Mouse (Mus musculus) adrenal gland, adult (tissue): ENCODE measurements around the gene Comtd1.
A peak's percentile ranks its signal among the peaks of the same experiment; 100 is the strongest.

Experiments used
- DNase-seq, 2 experiments: peaks; one replicate each; pipeline ENCODE4 v3.0.0; 2022 to 2023; ENCODE audit warnings: low spot score in 1 of 2; ENCODE audit not compliant: inconsistent age in 2 of 2

Comtd1 gene

DNA sequence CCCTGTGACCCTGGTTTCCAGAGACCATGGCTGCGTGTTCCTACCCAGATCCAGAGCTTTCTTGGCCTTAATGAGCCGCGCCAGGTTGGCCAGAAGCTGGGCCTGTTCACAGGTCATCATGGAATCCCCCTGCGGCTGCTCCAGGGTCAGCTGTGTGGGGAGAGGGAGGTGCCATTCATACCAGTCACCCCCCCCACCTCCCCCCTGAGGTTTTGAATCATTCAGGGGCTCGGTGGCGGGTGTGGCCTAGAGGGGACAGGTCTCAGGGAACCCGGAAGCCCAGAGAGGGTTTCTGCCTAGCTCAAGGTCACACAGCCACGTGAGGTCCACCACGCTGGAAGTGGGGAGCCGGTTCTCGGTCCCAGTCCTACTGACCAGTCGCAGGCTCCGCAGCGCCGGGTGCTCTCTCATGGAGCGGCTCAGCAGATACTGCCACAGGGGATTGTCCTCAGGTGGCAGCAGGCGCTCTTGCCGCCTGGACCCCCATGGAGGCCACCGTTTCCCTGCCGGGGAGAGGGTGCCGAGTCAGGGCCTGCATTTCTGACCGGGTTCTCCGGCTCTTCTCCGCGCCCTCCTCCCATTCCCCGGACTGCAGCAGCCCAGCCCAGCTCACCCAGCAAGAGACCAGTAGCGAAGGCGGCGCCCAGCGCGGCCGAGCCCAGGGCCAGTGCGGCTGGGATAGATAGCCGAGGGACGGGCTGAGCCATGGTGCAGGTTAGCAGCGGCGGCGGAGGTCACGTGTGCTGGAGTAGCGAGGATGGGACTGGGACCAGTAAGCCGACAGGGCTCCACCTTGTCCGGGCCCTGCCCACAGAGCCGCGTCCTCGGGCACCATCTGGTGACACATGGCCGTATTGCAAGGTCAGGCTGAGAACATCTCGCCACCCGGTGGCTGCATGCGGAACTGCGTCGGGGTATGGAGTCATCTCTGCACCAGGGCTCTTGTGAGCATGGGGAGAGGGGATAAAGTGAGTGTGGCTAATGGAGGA lies at the start of gene Comtd1:
Gene Comtd1 (minus strand): TSS at position 812 of the 989 bp plus-strand sequence.
- peak; percentile 96 to 99 for DNase-seq

- peak in 1 of 2 experiments; percentile 39 for DNase-seq
Observed at GRCm38 (mm10) chr14:21892341-21892659, 43.5 kb upstream of the Comtd1 start.

DNA sequence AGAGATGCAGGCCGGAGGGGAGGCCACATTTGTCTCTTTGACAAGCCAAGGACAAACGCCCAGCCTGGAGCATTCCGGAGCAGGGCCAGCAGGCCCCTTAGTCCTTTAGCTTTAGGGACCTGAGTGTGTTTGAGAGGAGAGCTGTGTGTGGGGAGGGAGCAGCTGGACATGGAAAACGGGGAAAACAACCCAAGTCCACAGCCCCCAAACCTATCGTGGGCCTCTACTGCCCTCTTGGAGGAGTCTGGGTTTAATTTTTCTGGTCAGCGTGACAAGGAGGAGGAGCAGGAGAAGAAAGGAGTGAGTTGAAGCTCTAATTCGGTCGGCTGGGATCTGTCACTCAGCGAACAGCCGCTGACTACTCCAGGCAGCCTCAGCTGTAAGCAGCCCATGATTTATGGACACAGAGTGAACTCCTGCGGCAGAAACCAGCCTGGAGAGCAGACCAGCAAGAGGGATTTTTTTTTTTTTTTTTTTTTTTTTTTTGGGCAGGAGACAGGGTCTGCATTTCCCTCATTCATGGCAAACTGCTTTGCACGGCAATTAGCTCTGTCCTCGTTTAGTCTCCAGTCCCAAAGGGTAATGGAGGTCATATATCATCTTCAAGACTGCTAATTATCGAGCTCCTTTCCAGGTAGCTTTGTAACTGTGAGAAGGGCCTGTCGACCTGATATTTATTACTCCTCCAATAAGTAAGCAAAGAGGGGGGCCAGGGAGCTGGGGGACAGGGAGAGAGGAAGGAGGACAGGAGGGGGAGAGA lies 43.0 kb upstream of the Comtd1 start:
- DNase-seq: peak; percentile 75 to 85

GRCm38 (mm10) chr14:21890430-21890829 lies 41.7 kb upstream of the Comtd1 start:
- peak; percentile 23 to 71 for DNase-seq

DNA sequence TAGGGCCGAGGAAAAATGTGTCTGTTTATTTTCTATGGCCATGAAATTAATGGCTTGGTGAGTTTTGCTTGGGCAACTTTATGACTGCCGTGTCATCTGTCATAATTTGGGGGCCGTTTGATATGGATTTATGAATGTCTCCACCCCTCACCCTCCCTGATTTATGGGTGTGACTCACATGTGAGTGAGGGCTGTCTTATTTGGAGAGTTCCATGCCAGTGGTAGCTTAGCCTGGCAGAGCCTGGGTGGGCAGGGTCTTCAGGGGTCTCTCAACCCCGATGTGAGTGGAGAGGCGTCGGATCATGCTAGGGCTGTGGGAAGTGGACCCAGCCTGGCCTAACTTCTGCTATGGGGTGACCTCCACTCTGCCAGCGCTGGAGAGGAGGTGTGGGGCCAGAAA lies 18.0 kb upstream of the Comtd1 start:
- DNase-seq: peak in 1 of 2 experiments; percentile 53

GRCm38 (mm10) chr14:21866291-21866690 lies 17.5 kb upstream of the Comtd1 start:
- peak; percentile 24 to 52 for DNase-seq

DNA sequence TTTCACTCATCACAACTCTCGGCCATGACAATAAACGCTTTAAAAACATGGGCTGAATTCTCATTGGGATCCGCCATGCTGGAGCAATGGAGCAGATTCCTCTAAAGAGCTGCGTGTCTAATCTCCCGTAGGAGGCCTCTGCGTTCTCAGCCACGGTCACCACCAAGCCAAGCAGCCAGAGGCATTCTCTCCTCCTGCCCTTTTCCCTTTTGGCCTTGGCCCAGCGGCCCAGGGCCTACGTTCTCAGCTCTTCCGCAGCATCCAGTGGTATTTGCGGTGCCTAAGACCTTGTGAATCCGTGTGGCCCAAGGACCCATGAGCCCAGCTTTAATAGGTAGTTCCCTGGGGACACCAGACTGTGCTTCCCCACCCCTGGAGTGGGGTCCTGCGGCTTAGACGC lies 8.1 kb upstream of the Comtd1 start:
- DNase-seq: peak in 1 of 2 experiments; percentile 47

GRCm38 (mm10) chr14:21855961-21856360 lies 7.2 kb upstream of the Comtd1 start:
- DNase-seq: peak in 1 of 2 experiments; percentile 25

DNA sequence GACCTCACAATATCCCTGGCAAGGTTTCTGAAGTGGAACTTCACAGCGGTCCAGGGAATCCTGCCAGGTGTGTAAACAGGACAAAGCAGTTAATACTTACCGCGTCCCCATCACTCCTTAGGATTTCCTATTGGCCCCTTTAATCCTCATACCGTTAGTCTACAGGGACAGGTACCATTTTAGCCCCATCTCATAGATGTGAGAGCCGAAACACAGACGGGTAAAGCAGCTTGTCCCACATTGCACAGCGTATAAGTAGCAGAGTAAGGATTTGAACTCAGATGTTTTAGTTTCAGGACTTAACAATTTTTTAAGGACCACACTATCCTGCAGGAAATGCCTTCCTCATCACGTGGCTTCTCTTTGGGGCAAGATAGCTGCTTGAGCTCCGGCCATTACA lies 5.5 kb upstream of the Comtd1 start:
- DNase-seq: no peak

DNA sequence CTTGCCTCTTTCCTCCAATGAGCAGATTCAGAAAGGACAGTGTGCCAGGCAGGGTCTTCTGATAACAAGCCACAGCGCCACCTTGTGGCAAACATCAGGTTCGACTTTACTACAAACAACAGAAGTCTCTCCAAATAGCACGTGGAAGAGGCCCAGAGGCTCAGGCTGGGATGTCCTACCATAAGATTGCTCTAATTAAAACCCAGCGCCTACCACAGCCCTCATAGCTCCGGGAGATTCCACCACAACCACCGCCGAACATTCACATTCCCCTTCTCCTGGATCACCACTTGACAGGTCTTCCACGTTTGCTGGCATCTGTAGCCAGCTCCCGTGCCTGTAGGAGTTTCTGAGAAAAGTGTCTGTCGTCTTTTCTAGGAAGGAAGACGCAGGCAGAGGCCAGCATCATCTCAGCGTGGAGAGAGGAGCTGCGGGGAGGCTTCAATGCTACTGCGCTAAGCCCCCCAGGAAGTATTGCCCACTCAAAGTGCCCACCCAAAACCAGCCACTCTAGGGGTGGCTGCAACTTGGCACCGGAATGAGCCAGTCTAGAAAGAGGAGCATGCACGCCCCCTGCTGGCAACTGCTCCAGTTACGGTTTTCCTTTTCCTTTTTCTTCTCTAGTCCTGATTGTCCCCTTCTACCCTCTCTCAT lies 4.8 kb upstream of the Comtd1 start:
- peak; percentile 76 to 91 for DNase-seq

DNA sequence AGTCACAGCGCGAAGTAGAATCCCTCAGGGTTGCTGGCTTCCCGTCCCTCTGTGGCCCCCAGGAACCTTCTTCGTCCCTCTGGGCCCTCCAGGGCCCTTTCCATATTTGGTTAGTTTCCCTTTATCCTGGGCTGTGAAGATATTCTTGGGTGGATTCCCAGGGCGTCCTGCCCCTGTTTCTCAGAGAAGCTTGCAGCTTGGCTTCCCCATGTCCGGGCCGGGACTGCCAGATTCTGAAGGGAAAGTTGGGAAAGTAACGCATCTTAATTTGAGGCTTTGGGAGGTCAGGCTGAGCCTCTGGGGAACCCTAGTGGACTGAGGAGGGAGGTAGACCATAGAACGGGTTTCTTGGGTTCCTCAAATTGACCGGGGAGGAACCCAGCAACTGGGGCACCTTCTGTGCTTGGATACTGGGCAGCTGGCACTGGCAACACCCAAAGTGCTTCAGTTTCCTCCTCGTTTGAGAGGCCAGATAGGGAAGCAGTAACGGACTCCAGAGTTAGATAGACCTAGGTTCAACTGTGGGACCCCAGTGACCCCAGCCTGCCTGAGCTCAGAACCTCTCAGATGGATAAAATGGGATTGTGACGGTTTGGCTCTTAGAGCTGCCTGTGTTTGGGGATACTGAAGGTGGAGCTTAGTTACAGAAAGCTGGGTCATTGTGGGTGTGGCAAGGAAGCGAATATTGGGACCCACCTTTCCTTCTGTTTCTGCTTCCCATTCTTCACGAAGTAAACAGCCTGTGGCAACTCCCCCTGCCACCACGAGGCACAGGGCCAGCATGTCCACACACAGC lies 3.4 kb upstream of the Comtd1 start:
- DNase-seq: peak in 1 of 2 experiments; percentile 58

DNA sequence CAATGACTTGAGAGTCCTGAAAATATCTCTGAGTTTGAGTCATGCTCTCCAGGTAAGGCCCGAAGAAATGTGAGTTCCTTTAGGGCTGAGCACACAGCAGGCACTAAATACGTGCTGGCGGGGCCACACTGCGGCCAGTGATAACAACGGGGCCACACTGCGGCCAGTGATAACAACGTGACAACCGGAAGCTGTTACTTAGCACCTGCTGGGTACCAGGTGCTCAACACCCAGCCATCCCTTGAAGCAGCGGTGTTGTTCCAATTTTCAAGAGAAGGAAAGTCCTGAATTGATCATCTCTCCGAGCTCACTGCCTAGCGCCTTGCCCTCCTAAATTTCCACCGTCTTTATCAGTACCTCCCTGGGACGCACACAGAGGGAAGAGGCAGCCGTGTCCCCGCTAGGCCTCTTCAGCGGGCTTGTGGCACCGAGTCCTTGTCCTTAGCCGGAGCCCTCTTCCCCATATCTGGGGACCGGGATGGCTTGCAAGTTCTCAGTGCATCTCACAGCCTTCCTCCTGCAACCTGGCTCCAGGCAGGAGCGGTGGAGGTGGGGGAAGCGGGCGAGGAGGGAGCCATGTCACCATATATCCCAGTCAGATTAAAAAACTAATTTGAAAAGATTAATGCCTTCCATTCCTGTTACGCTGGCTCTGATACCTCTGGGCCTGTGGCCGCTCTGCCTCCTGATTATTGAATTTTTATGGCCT lies 1.8 kb upstream of the Comtd1 start:
- DNase-seq: peak in 1 of 2 experiments; percentile 29

DNA sequence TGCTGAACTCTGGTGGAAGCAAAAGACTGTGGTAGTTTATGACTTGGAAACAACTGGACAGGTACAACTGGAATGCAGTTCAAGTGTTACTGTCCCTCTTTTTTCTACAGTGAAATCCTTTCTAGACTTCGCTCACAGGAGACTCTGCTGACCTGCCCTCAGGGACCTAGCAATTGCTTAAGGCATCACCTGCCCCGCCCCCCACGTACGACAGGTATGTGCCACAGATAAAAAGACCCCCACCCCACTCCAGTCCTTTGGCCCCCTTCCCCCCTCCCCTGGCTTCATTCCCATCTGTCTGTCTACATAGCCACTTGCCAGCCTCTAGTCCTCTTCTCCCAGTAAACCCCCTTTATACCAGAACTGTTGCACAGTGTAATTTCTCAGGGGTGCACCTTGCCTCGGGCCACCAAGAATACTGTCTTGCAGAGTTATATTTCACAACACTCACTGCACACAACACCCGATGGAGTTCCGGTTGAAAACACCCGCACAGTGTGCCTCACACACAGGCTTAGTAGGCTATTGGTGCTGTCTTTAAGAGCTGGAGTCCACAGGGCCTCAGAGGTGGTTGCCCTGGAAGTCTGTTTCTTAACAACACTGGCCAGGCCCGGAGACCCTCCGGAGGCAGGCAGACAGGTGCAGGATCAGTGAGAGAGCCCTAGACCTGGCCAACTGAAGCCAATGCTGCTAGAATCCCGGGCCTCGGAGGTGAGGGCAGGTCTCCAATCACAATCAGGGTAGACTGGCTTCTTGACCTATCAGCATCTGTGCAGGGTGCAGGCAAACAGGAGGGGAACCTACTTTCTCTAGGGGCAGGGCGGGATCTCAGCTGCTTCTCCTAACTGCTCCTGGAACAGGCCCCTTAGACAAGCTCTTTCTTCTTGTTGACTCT lies 994 bp upstream of the Comtd1 start:
- peak in 1 of 2 experiments; percentile 48 for DNase-seq

DNA sequence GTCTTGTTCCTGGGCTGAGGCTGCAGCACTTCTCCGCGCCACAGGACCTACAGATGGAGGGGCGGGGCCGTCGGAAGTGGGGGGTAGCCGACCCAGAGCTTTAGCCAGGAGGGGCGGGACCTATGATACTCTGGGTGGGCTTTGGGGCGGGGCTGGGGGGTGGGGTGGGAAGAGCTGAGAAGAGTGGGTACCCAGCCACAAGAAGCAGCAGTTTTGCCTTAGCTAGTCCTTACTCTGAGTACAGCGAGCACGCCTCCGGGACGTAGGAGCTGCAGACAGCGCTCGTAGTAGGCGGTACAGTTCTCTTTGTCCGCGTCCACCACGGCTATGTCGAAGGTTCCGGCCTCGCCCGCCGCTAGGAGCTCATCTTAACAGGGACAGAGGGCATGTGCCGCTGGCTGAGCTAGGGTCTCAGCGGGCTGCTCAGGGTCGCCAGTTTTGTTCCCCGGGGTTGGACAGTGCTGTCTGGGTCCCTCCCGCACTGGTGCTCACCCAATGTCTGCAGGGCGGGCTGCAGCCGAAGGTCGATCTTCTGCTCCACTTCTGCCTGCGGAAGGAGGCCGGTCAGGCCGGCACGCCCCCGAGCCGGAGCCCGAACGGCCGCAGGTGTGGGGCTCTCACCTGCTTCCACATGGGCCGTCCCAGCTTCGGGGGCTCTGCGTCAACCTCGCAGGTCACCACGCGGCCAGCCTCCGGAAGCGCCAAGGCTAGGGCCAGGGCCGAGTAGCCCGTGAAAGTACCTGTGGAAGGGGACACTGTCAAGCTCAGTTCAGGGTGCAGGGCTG lies 1.2 kb downstream of the Comtd1 start:
- peak in 1 of 2 experiments; percentile 45 for DNase-seq

- DNase-seq: peak in 1 of 2 experiments; percentile 59
Observed at GRCm38 (mm10) chr14:21846827-21847380, 1.9 kb downstream of the Comtd1 start.

GRCm38 (mm10) chr14:21843263-21843662 lies 5.5 kb downstream of the Comtd1 start:
- no peak for DNase-seq

GRCm38 (mm10) chr14:21841819-21842592 lies 6.8 kb downstream of the Comtd1 start:
- DNase-seq: no peak
